Mouse (Mus musculus): ENCODE results near the gene Rfx8. TPM values are rescaled to one million over a fixed set of nuclear protein-coding genes. Genes with fewer than 3 reads are reported as not detected.

The Rfx8 gene
- total and polyA plus RNA-seq, 2 experiments from 2014 or later = 0.10 to 0.39 TPM

- ATAC-seq = no peak
- H3K4me3 ChIP-seq (ENCODE audit: low read length) = no peak overlapping the region
- H3K9ac ChIP-seq (replicated peaks; ENCODE audit: low read length) = no peak overlapping the region
- no peak overlapping the region for H3K27ac ChIP-seq
- no peak for TF ChIP-seq CTCF (IDR thresholded peaks at IDR 0.05; ENCODE audit: low read depth)
- H3K9me3 ChIP-seq (ENCODE audit: low read length) = no peaks in the 10 kb centered on the region
- H3K4me2 ChIP-seq (ENCODE audit: low read depth, low read length) = no peak overlapping the region
- H3K36me3 ChIP-seq (ENCODE audit: insufficient read depth, low read length) = no peaks in the 10 kb centered on the region
- no peaks in the 10 kb centered on the region for H3K27me3 ChIP-seq (ENCODE audit: insufficient read depth, low read length)
- DNase-seq (ENCODE audit: low spot score) = no peak
- 34% methylated on average over 7 of the region's 7 CpGs for WGBS
- H3K4me1 ChIP-seq (ENCODE audit: insufficient read depth, low read length) = peaks cover 6% of the 10 kb centered on the region; the same call in 1 of the 2 replicates
Measured at GRCm38 (mm10) chr1:39700599-39701273, 20.1 kb downstream of the Rfx8 start.

GRCm38 (mm10) chr1:39698456-39698855 lies 22.3 kb downstream of the Rfx8 start:
- Histone ChIP-seq H3K4me2 (ENCODE audit: low read depth, low read length) (no peak overlapping the region), H3K27ac (no peak overlapping the region), H3K9ac (replicated peaks; ENCODE audit: low read length) (no peak overlapping the region), H3K4me3 (ENCODE audit: low read length) (no peak overlapping the region), H3K36me3 (ENCODE audit: insufficient read depth, low read length) (no peaks in the 10 kb centered on the region), H3K9me3 (ENCODE audit: low read length) (no peaks in the 10 kb centered on the region), H3K4me1 (ENCODE audit: insufficient read depth, low read length) (peaks cover 6% of the 10 kb centered on the region; the same call in 1 of the 2 replicates), H3K27me3 (ENCODE audit: insufficient read depth, low read length) (no peaks in the 10 kb centered on the region)
- 32% methylated on average over 6 of the region's 6 CpGs for WGBS
- ATAC-seq = no peak
- no peak for TF ChIP-seq CTCF (IDR thresholded peaks at IDR 0.05; ENCODE audit: low read depth)
- no peak for DNase-seq (ENCODE audit: low spot score)

GRCm38 (mm10) chr1:39695198-39695597 lies 25.6 kb downstream of the Rfx8 start:
- H3K9ac ChIP-seq (replicated peaks; ENCODE audit: low read length) = no peak overlapping the region
- H3K27ac ChIP-seq = no peak overlapping the region
- no peaks in the 10 kb centered on the region for H3K27me3 ChIP-seq (ENCODE audit: insufficient read depth, low read length)
- TF ChIP-seq CTCF (IDR thresholded peaks at IDR 0.05; ENCODE audit: low read depth) = no peak
- H3K4me2 ChIP-seq (ENCODE audit: low read depth, low read length) = no peak overlapping the region
- H3K9me3 ChIP-seq (ENCODE audit: low read length) = no peaks in the 10 kb centered on the region
- no peaks in the 10 kb centered on the region for H3K36me3 ChIP-seq (ENCODE audit: insufficient read depth, low read length)
- DNase-seq (ENCODE audit: low spot score) (no peak), ATAC-seq (no peak)
- H3K4me3 ChIP-seq (ENCODE audit: low read length) = no peak overlapping the region
- 63% methylated on average over 4 of the region's 4 CpGs for WGBS
- no peaks in the 10 kb centered on the region for H3K4me1 ChIP-seq (ENCODE audit: insufficient read depth, low read length)

GRCm38 (mm10) chr1:39694756-39695155 lies 26.0 kb downstream of the Rfx8 start:
- H3K9me3 ChIP-seq (ENCODE audit: low read length) = no peaks in the 10 kb centered on the region
- DNase-seq (ENCODE audit: low spot score) = no peak
- ATAC-seq = no peak
- H3K9ac ChIP-seq (replicated peaks; ENCODE audit: low read length) = no peak overlapping the region
- H3K4me3 ChIP-seq (ENCODE audit: low read length) = no peak overlapping the region
- no peaks in the 10 kb centered on the region for H3K36me3 ChIP-seq (ENCODE audit: insufficient read depth, low read length)
- H3K4me1 ChIP-seq (ENCODE audit: insufficient read depth, low read length) = no peaks in the 10 kb centered on the region
- H3K4me2 ChIP-seq (ENCODE audit: low read depth, low read length) = no peak overlapping the region
- WGBS = 38% methylated on average over 7 of the region's 7 CpGs
- TF ChIP-seq CTCF (IDR thresholded peaks at IDR 0.05; ENCODE audit: low read depth) = no peak
- no peak overlapping the region for H3K27ac ChIP-seq
- H3K27me3 ChIP-seq (ENCODE audit: insufficient read depth, low read length) = no peaks in the 10 kb centered on the region

- Histone ChIP-seq H3K4me2 (ENCODE audit: low read depth, low read length) (no peak overlapping the region), H3K4me3 (ENCODE audit: low read length) (no peak overlapping the region), H3K27me3 (ENCODE audit: insufficient read depth, low read length) (no peaks in the 10 kb centered on the region), H3K36me3 (ENCODE audit: insufficient read depth, low read length) (no peaks in the 10 kb centered on the region), H3K9ac (replicated peaks; ENCODE audit: low read length) (no peak overlapping the region), H3K27ac (no peak overlapping the region), H3K9me3 (ENCODE audit: low read length) (no peaks in the 10 kb centered on the region), H3K4me1 (ENCODE audit: insufficient read depth, low read length) (no peaks in the 10 kb centered on the region)
- WGBS = 89% methylated on average over 3 of the region's 3 CpGs
- ATAC-seq (no peak), DNase-seq (ENCODE audit: low spot score) (no peak)
- TF ChIP-seq CTCF (IDR thresholded peaks at IDR 0.05; ENCODE audit: low read depth) = no peak
Measured at GRCm38 (mm10) chr1:39691974-39692373, 28.8 kb downstream of the Rfx8 start.

- no peak for ATAC-seq
- no peak for TF ChIP-seq CTCF (IDR thresholded peaks at IDR 0.05; ENCODE audit: low read depth)
- Histone ChIP-seq H3K4me3 (ENCODE audit: low read length) (no peak overlapping the region), H3K4me2 (ENCODE audit: low read depth, low read length) (no peak overlapping the region), H3K9ac (replicated peaks; ENCODE audit: low read length) (no peak overlapping the region), H3K27me3 (ENCODE audit: insufficient read depth, low read length) (no peaks in the 10 kb centered on the region), H3K27ac (no peak overlapping the region), H3K4me1 (ENCODE audit: insufficient read depth, low read length) (no peaks in the 10 kb centered on the region), H3K36me3 (ENCODE audit: insufficient read depth, low read length) (no peaks in the 10 kb centered on the region), H3K9me3 (ENCODE audit: low read length) (no peaks in the 10 kb centered on the region)
- DNase-seq (ENCODE audit: low spot score) = no peak
- 43% methylated on average over 4 of the region's 4 CpGs for WGBS
Measured at GRCm38 (mm10) chr1:39691061-39691460, 29.7 kb downstream of the Rfx8 start.

- Histone ChIP-seq H3K36me3 (ENCODE audit: insufficient read depth, low read length) (no peaks in the 10 kb centered on the region), H3K4me1 (ENCODE audit: insufficient read depth, low read length) (no peaks in the 10 kb centered on the region), H3K4me3 (ENCODE audit: low read length) (no peak overlapping the region), H3K9me3 (ENCODE audit: low read length) (no peaks in the 10 kb centered on the region), H3K27me3 (ENCODE audit: insufficient read depth, low read length) (no peaks in the 10 kb centered on the region), H3K27ac (no peak overlapping the region), H3K4me2 (ENCODE audit: low read depth, low read length) (no peak overlapping the region), H3K9ac (replicated peaks; ENCODE audit: low read length) (no peak overlapping the region)
- ATAC-seq (no peak), DNase-seq (ENCODE audit: low spot score) (no peak)
- TF ChIP-seq CTCF (IDR thresholded peaks at IDR 0.05; ENCODE audit: low read depth) = no peak
- 74% methylated on average over 6 of the region's 6 CpGs for WGBS
Measured at GRCm38 (mm10) chr1:39688573-39688972, 32.2 kb downstream of the Rfx8 start.

Data from hindbrain, postnatal 0 days (tissue).